Mouse (Mus musculus): ENCODE data around the gene Slc11a1. TPM values are rescaled to one million over a fixed set of nuclear protein-coding genes. Genes with fewer than 3 reads are reported as not detected.
"Not testable (repeated sequence)": the region's sequence is repeated elsewhere in the genome, so short reads cannot be mapped to it uniquely, and the experiment has no call there.

Slc11a1 gene
- polyA plus RNA-seq, 1 experiment: 12.7 TPM

GRCm38 (mm10) chr1:74391844-74392441 is 16.9 kb downstream of the Slc11a1 start:
- Histone ChIP-seq H3K4me3 (ENCODE audit: low read depth, low read length) (peak overlapping the region; percentile 98), H3K4me1 (ENCODE audit: control insufficient read depth, insufficient read depth, insufficient read length, low read length) (peaks cover 12% of the 10 kb centered on the region), H3K27me3 (ENCODE audit: control insufficient read depth, insufficient read depth, low read length) (no peaks in the 10 kb centered on the region), H3K27ac (ENCODE audit: insufficient read depth, low read depth, low read length) (peak overlapping the region; percentile 96), H3K36me3 (ENCODE audit: control insufficient read depth, insufficient read depth, low read length) (peaks cover 18% of the 10 kb centered on the region)
- WGBS: under 1% methylated on average over 63 of the region's 63 CpGs
- TF ChIP-seq CTCF (IDR thresholded peaks at IDR 0.05; ENCODE audit: extremely low read depth, insufficient read length, insufficient replicate concordance, low read depth, low read length) (no peak), POLR2A (IDR thresholded peaks at IDR 0.05; ENCODE audit: low read depth, low read length) (0 out of 2 replicates have a peak, but pooled peaks have one; percentile 10)

GRCm38 (mm10) chr1:74392446-74392994 is 17.5 kb downstream of the Slc11a1 start:
- Histone ChIP-seq H3K27me3 (ENCODE audit: control insufficient read depth, insufficient read depth, low read length) (no peaks in the 10 kb centered on the region), H3K27ac (ENCODE audit: insufficient read depth, low read depth, low read length) (peak overlapping the region; percentile 96), H3K4me3 (ENCODE audit: low read depth, low read length) (peak overlapping the region; percentile 98), H3K36me3 (ENCODE audit: control insufficient read depth, insufficient read depth, low read length) (peaks cover 18% of the 10 kb centered on the region), H3K4me1 (ENCODE audit: control insufficient read depth, insufficient read depth, insufficient read length, low read length) (peaks cover 10% of the 10 kb centered on the region)
- TF ChIP-seq CTCF (IDR thresholded peaks at IDR 0.05; ENCODE audit: extremely low read depth, insufficient read length, insufficient replicate concordance, low read depth, low read length): no peak
- TF ChIP-seq POLR2A (IDR thresholded peaks at IDR 0.05; ENCODE audit: low read depth, low read length): no peak; the same call in 1 of the 2 replicates
- WGBS: under 1% methylated on average over 16 of the region's 16 CpGs

GRCm38 (mm10) chr1:74393010-74393409 is 18.0 kb downstream of the Slc11a1 start:
- H3K27me3 ChIP-seq (ENCODE audit: control insufficient read depth, insufficient read depth, low read length): no peaks in the 10 kb centered on the region
- H3K27ac ChIP-seq (ENCODE audit: insufficient read depth, low read depth, low read length): peak overlapping the region; percentile 84
- WGBS: 11% methylated on average over 7 of the region's 7 CpGs
- no peak for TF ChIP-seq CTCF (IDR thresholded peaks at IDR 0.05; ENCODE audit: extremely low read depth, insufficient read length, insufficient replicate concordance, low read depth, low read length)
- no peak for TF ChIP-seq POLR2A (IDR thresholded peaks at IDR 0.05; ENCODE audit: low read depth, low read length)
- peak overlapping the region; percentile 98 for H3K4me3 ChIP-seq (ENCODE audit: low read depth, low read length)
- H3K36me3 ChIP-seq (ENCODE audit: control insufficient read depth, insufficient read depth, low read length): peaks cover 18% of the 10 kb centered on the region
- peaks cover 10% of the 10 kb centered on the region for H3K4me1 ChIP-seq (ENCODE audit: control insufficient read depth, insufficient read depth, insufficient read length, low read length)

GRCm38 (mm10) chr1:74393697-74394096 is 18.7 kb downstream of the Slc11a1 start:
- Histone ChIP-seq H3K36me3 (ENCODE audit: control insufficient read depth, insufficient read depth, low read length) (peaks cover 18% of the 10 kb centered on the region), H3K4me1 (ENCODE audit: control insufficient read depth, insufficient read depth, insufficient read length, low read length) (peaks cover 10% of the 10 kb centered on the region), H3K4me3 (ENCODE audit: low read depth, low read length) (peak overlapping the region; percentile 98; the same call in 1 of the 2 replicates), H3K27ac (ENCODE audit: insufficient read depth, low read depth, low read length) (no peak overlapping the region), H3K27me3 (ENCODE audit: control insufficient read depth, insufficient read depth, low read length) (no peaks in the 10 kb centered on the region)
- 83% methylated on average over 9 of the region's 9 CpGs for WGBS
- TF ChIP-seq CTCF (IDR thresholded peaks at IDR 0.05; ENCODE audit: extremely low read depth, insufficient read length, insufficient replicate concordance, low read depth, low read length) (no peak), POLR2A (IDR thresholded peaks at IDR 0.05; ENCODE audit: low read depth, low read length) (no peak)

- Histone ChIP-seq H3K4me1 (ENCODE audit: control insufficient read depth, insufficient read depth, insufficient read length, low read length) (peaks cover 10% of the 10 kb centered on the region), H3K27ac (ENCODE audit: insufficient read depth, low read depth, low read length) (no peak overlapping the region), H3K36me3 (ENCODE audit: control insufficient read depth, insufficient read depth, low read length) (peaks cover 18% of the 10 kb centered on the region), H3K4me3 (ENCODE audit: low read depth, low read length) (no peak overlapping the region), H3K27me3 (ENCODE audit: control insufficient read depth, insufficient read depth, low read length) (no peaks in the 10 kb centered on the region)
- 85% methylated on average over 9 of the region's 9 CpGs for WGBS
- TF ChIP-seq POLR2A (IDR thresholded peaks at IDR 0.05; ENCODE audit: low read depth, low read length) (no peak), CTCF (IDR thresholded peaks at IDR 0.05; ENCODE audit: extremely low read depth, insufficient read length, insufficient replicate concordance, low read depth, low read length) (no peak)
These were observed 19.3 kb downstream of the Slc11a1 start for GRCm38 (mm10) chr1:74394311-74394710.

- Histone ChIP-seq H3K36me3 (ENCODE audit: control insufficient read depth, insufficient read depth, low read length) (peaks cover 18% of the 10 kb centered on the region), H3K4me3 (ENCODE audit: low read depth, low read length) (no peak overlapping the region), H3K4me1 (ENCODE audit: control insufficient read depth, insufficient read depth, insufficient read length, low read length) (peaks cover 6% of the 10 kb centered on the region), H3K27me3 (ENCODE audit: control insufficient read depth, insufficient read depth, low read length) (no peaks in the 10 kb centered on the region), H3K27ac (ENCODE audit: insufficient read depth, low read depth, low read length) (no peak overlapping the region)
- 91% methylated on average over 15 of the region's 15 CpGs for WGBS
- TF ChIP-seq POLR2A (IDR thresholded peaks at IDR 0.05; ENCODE audit: low read depth, low read length) (no peak), CTCF (IDR thresholded peaks at IDR 0.05; ENCODE audit: extremely low read depth, insufficient read length, insufficient replicate concordance, low read depth, low read length) (no peak)
These were observed 19.9 kb downstream of the Slc11a1 start for GRCm38 (mm10) chr1:74394858-74395257.

- H3K4me1 ChIP-seq (ENCODE audit: control insufficient read depth, insufficient read depth, insufficient read length, low read length): peaks cover 6% of the 10 kb centered on the region
- H3K27me3 ChIP-seq (ENCODE audit: control insufficient read depth, insufficient read depth, low read length): no peaks in the 10 kb centered on the region
- no peak overlapping the region for H3K4me3 ChIP-seq (ENCODE audit: low read depth, low read length)
- no peak overlapping the region for H3K27ac ChIP-seq (ENCODE audit: insufficient read depth, low read depth, low read length)
- H3K36me3 ChIP-seq (ENCODE audit: control insufficient read depth, insufficient read depth, low read length): peaks cover 18% of the 10 kb centered on the region
- TF ChIP-seq CTCF (IDR thresholded peaks at IDR 0.05; ENCODE audit: extremely low read depth, insufficient read length, insufficient replicate concordance, low read depth, low read length) (no peak), POLR2A (IDR thresholded peaks at IDR 0.05; ENCODE audit: low read depth, low read length) (no peak)
- 83% methylated on average over 13 of the region's 13 CpGs for WGBS
These were observed 20.3 kb downstream of the Slc11a1 start for GRCm38 (mm10) chr1:74395290-74395689.

GRCm38 (mm10) chr1:74396456-74397222 is 21.6 kb downstream of the Slc11a1 start:
- 14% methylated on average over 12 of the region's 12 CpGs for WGBS

More at GRCm38 (mm10) chr1:74396456-74397222, 21.6 kb downstream of the Slc11a1 start:
- Histone ChIP-seq H3K27ac (ENCODE audit: insufficient read depth, low read depth, low read length) (peak overlapping the region; percentile 83), H3K36me3 (ENCODE audit: control insufficient read depth, insufficient read depth, low read length) (peaks cover 18% of the 10 kb centered on the region), H3K4me3 (ENCODE audit: low read depth, low read length) (peak overlapping the region; percentile 59)
- H3K27me3 ChIP-seq (ENCODE audit: control insufficient read depth, insufficient read depth, low read length); H3K4me1 ChIP-seq (ENCODE audit: control insufficient read depth, insufficient read depth, insufficient read length, low read length): not testable (repeated sequence)
